Mouse (Mus musculus) forebrain, embryonic 14.5 days (tissue): ENCODE data around the gene Ssbp2. TPM values are rescaled to one million over a fixed set of nuclear protein-coding genes. Genes with fewer than 3 reads are reported as not detected.

Experiments
- ATAC-seq: fragments of 200-750 bp; cut with Nextera tagmentation; 2 replicates; pipeline ENCODE4 v1.8.0; 2017; ENCODE audit warnings: mild to moderate bottlenecking, moderate library complexity
- DNase-seq: peaks from one replicate; pipeline ENCODE4 v3.0.0-alpha.2; 2015; ENCODE audit warnings: low spot score
- H3K27ac ChIP-seq: fragments of 300-500 bp; sonication (generic); 2 replicates; pipeline ENCODE4 v1.5.1; 2014; ENCODE audit warnings: low read depth, mild to moderate bottlenecking, control low read depth, low read length, moderate library complexity
- H3K27me3 ChIP-seq: fragments of 300-500 bp; sonication (generic); replicated peaks from 2 replicates; pipeline ENCODE4 v1.6.1; 2014; ENCODE audit warnings: low read length, control low read depth, mixed read lengths; ENCODE audit not compliant: control insufficient read depth, insufficient read depth
- H3K36me3 ChIP-seq: fragments of 300-500 bp; sonication (generic); 2 replicates; pipeline ENCODE4 v1.6.1; 2014; ENCODE audit warnings: low read length, control low read depth; ENCODE audit not compliant: control insufficient read depth, insufficient read depth
- H3K4me1 ChIP-seq: fragments of 300-500 bp; sonication (generic); 2 replicates; pipeline ENCODE4 v1.6.1; 2014; ENCODE audit warnings: antibody characterized with exemption, low read length, control low read depth; ENCODE audit not compliant: control insufficient read depth, insufficient read depth
- H3K4me2 ChIP-seq: fragments of 300-500 bp; sonication (generic); 2 replicates; pipeline ENCODE4 v1.6.1; 2014; ENCODE audit warnings: mild to moderate bottlenecking, control low read depth, low read length
- H3K4me3 ChIP-seq: fragments of 300-500 bp; sonication (generic); 2 replicates; pipeline ENCODE4 v1.5.1; 2014; ENCODE audit warnings: low read depth, low read length, control low read depth
- H3K9ac ChIP-seq: fragments of 300-500 bp; sonication (generic); 2 replicates; pipeline ENCODE4 v1.6.1; 2014; ENCODE audit warnings: mild to moderate bottlenecking, low read length, control low read depth, moderate library complexity
- H3K9me3 ChIP-seq: fragments of 300-500 bp; sonication (generic); replicated peaks from 2 replicates; pipeline ENCODE4 v1.6.1; 2016; ENCODE audit warnings: low read length, control low read depth, mixed read lengths; ENCODE audit not compliant: control insufficient read depth
- WGBS: fragments of 180-500 bp; shearing (Covaris S2); extraction: QIAGEN DNeasy Blood & Tissue Kit; methylation state at CpG from one replicate; pipeline ENCODE4 v1.1.7; 2014; 5-methylcytosine and 5-hydroxymethylcytosine counted together
- polyA plus RNA-seq: library from polyadenylated mRNA; unstranded; fragments of >200 nt; fragmentation: Nextera tagmentation; extraction: Ambion mirVana; gene quantifications from 2 replicates; pipeline ENCODE4 v1.2.1, GENCODE M21; 2014

Gene Ssbp2
- polyA plus RNA-seq, 1 experiment from 2014 or later = 252 TPM

- H3K9me3 ChIP-seq = no peaks in the 10 kb centered on the region
- no peak overlapping the region for H3K4me3 ChIP-seq
- H3K4me1 ChIP-seq = no peaks in the 10 kb centered on the region
- no peak overlapping the region for H3K9ac ChIP-seq
- no peaks in the 10 kb centered on the region for H3K36me3 ChIP-seq
- H3K4me2 ChIP-seq = no peak overlapping the region
- WGBS = 83% methylated on average over 5 of the region's 5 CpGs
- no peak overlapping the region for H3K27ac ChIP-seq
- ATAC-seq (no peak), DNase-seq (no peak)
- no peaks in the 10 kb centered on the region for H3K27me3 ChIP-seq
Observed at GRCm38 (mm10) chr13:91640219-91640618, 180.1 kb downstream of the Ssbp2 start.

GRCm38 (mm10) chr13:91648240-91648639, 188.2 kb downstream of the Ssbp2 start:
- peak; percentile 84 for ATAC-seq
- no peaks in the 10 kb centered on the region for H3K9me3 ChIP-seq

GRCm38 (mm10) chr13:91649926-91650325, 189.8 kb downstream of the Ssbp2 start:
- H3K4me2 ChIP-seq = no peak overlapping the region
- DNase-seq (no peak), ATAC-seq (no peak)
- no peak overlapping the region for H3K9ac ChIP-seq
- H3K9me3 ChIP-seq = no peaks in the 10 kb centered on the region
- 73% methylated on average over 7 of the region's 7 CpGs for WGBS
- no peak overlapping the region for H3K4me3 ChIP-seq
- no peaks in the 10 kb centered on the region for H3K27me3 ChIP-seq
- H3K36me3 ChIP-seq = no peaks in the 10 kb centered on the region
- H3K4me1 ChIP-seq = no peaks in the 10 kb centered on the region
- no peak overlapping the region for H3K27ac ChIP-seq

More at GRCm38 (mm10) chr13:91648240-91648639, 188.2 kb downstream of the Ssbp2 start:
- no peak overlapping the region for H3K4me3 ChIP-seq
- H3K4me2 ChIP-seq = no peak overlapping the region
- 24% methylated on average over 6 of the region's 6 CpGs for WGBS
- no peaks in the 10 kb centered on the region for H3K27me3 ChIP-seq
- H3K4me1 ChIP-seq = no peaks in the 10 kb centered on the region
- no peaks in the 10 kb centered on the region for H3K36me3 ChIP-seq
- no peak overlapping the region for H3K27ac ChIP-seq
- DNase-seq = peak; percentile 67
- H3K9ac ChIP-seq = no peak overlapping the region

- Histone ChIP-seq H3K27ac (no peak overlapping the region), H3K4me3 (no peak overlapping the region), H3K4me2 (no peak overlapping the region), H3K9ac (no peak overlapping the region), H3K27me3 (no peaks in the 10 kb centered on the region), H3K4me1 (no peaks in the 10 kb centered on the region), H3K36me3 (no peaks in the 10 kb centered on the region), H3K9me3 (no peaks in the 10 kb centered on the region)
- 72% methylated on average over 5 of the region's 5 CpGs for WGBS
- DNase-seq (no peak), ATAC-seq (no peak)
Observed at GRCm38 (mm10) chr13:91661068-91661795, 201.1 kb downstream of the Ssbp2 start.

GRCm38 (mm10) chr13:91662751-91663150, 202.7 kb downstream of the Ssbp2 start:
- H3K4me3 ChIP-seq = no peak overlapping the region

GRCm38 (mm10) chr13:91673241-91673640, 213.2 kb downstream of the Ssbp2 start:
- 0 out of 2 replicates have a peak, but pooled peaks cover 17% of the 10 kb centered on the region for H3K36me3 ChIP-seq
- DNase-seq = no peak
- 81% methylated on average over 3 of the region's 3 CpGs for WGBS
- no peaks in the 10 kb centered on the region for H3K4me1 ChIP-seq
- no peaks in the 10 kb centered on the region for H3K9me3 ChIP-seq
- no peak overlapping the region for H3K4me3 ChIP-seq
- no peak for ATAC-seq
- H3K4me2 ChIP-seq = no peak overlapping the region
- no peaks in the 10 kb centered on the region for H3K27me3 ChIP-seq
- no peak overlapping the region for H3K9ac ChIP-seq
- H3K27ac ChIP-seq = no peak overlapping the region

More at GRCm38 (mm10) chr13:91662751-91663150, 202.7 kb downstream of the Ssbp2 start:
- Histone ChIP-seq H3K4me2 (no peak overlapping the region), H3K27ac (no peak overlapping the region), H3K9me3 (no peaks in the 10 kb centered on the region), H3K9ac (no peak overlapping the region), H3K27me3 (no peaks in the 10 kb centered on the region), H3K4me1 (no peaks in the 10 kb centered on the region), H3K36me3 (no peaks in the 10 kb centered on the region)
- 81% methylated on average over 2 of the region's 2 CpGs for WGBS
- DNase-seq = no peak
- no peak for ATAC-seq

GRCm38 (mm10) chr13:91680764-91681437, 220.8 kb downstream of the Ssbp2 start:
- Histone ChIP-seq H3K4me3 (no peak overlapping the region), H3K4me1 (no peaks in the 10 kb centered on the region), H3K4me2 (no peak overlapping the region), H3K27me3 (no peaks in the 10 kb centered on the region), H3K27ac (no peak overlapping the region), H3K36me3 (peaks cover 10% of the 10 kb centered on the region; the same call in 1 of the 2 replicates), H3K9ac (no peak overlapping the region), H3K9me3 (no peaks in the 10 kb centered on the region)
- ATAC-seq (no peak), DNase-seq (no peak)
- 91% methylated on average over 8 of the region's 8 CpGs for WGBS

GRCm38 (mm10) chr13:91681474-91681873, 221.4 kb downstream of the Ssbp2 start:
- Histone ChIP-seq H3K9me3 (no peaks in the 10 kb centered on the region), H3K27me3 (no peaks in the 10 kb centered on the region), H3K4me3 (no peak overlapping the region), H3K36me3 (peaks cover 10% of the 10 kb centered on the region), H3K9ac (no peak overlapping the region), H3K4me2 (no peak overlapping the region), H3K4me1 (no peaks in the 10 kb centered on the region), H3K27ac (no peak overlapping the region)
- no peak for DNase-seq
- ATAC-seq = no peak
- 95% methylated on average over 3 of the region's 3 CpGs for WGBS

- no peaks in the 10 kb centered on the region for H3K4me1 ChIP-seq
- no peak overlapping the region for H3K27ac ChIP-seq
- no peak for DNase-seq
- WGBS = 88% methylated on average over 5 of the region's 5 CpGs
- peaks cover 15% of the 10 kb centered on the region; the same call in 1 of the 2 replicates for H3K36me3 ChIP-seq
- H3K27me3 ChIP-seq = no peaks in the 10 kb centered on the region
- H3K9ac ChIP-seq = no peak overlapping the region
- ATAC-seq = no peak
- H3K4me2 ChIP-seq = no peak overlapping the region
- no peaks in the 10 kb centered on the region for H3K9me3 ChIP-seq
- no peak overlapping the region for H3K4me3 ChIP-seq
Observed at GRCm38 (mm10) chr13:91690118-91690517, 230.0 kb downstream of the Ssbp2 start.
